Mouse (Mus musculus) hindbrain, embryonic 12.5 days (tissue): ENCODE results near the gene Dexi. TPM values are rescaled to one million over a fixed set of nuclear protein-coding genes. Genes with fewer than 3 reads are reported as not detected.

Experiments
- ATAC-seq: fragments of 200-750 bp; cut with Nextera tagmentation; 2 replicates; pipeline ENCODE4 v1.8.0; 2017; ENCODE audit warnings: moderate TSS enrichment; ENCODE audit not compliant: low FRiP score
- H3K27ac ChIP-seq: fragments of 300-500 bp; sonication (generic); 2 replicates; pipeline ENCODE4 v1.5.1; 2016; ENCODE audit warnings: mild to moderate bottlenecking
- H3K27me3 ChIP-seq: fragments of 300-500 bp; sonication (generic); 2 replicates; pipeline ENCODE4 v1.6.1; 2016; ENCODE audit warnings: mild to moderate bottlenecking
- H3K36me3 ChIP-seq: fragments of 300-500 bp; sonication (generic); 2 replicates; pipeline ENCODE4 v1.6.1; 2016; ENCODE audit warnings: mild to moderate bottlenecking
- H3K4me1 ChIP-seq: fragments of 300-500 bp; sonication (generic); 2 replicates; pipeline ENCODE4 v1.6.1; 2016
- H3K4me2 ChIP-seq: fragments of 300-500 bp; sonication (generic); replicated peaks from 2 replicates; pipeline ENCODE4 v1.6.1; 2016; ENCODE audit warnings: mild to moderate bottlenecking
- H3K4me3 ChIP-seq: fragments of 300-500 bp; sonication (generic); 2 replicates; pipeline ENCODE4 v1.5.1; 2016; ENCODE audit warnings: mild to moderate bottlenecking
- H3K9ac ChIP-seq: fragments of 300-500 bp; sonication (generic); 2 replicates; pipeline ENCODE4 v1.6.1; 2016; ENCODE audit warnings: mild to moderate bottlenecking, moderate library complexity
- H3K9me3 ChIP-seq: fragments of 300-500 bp; sonication (generic); replicated peaks from 2 replicates; pipeline ENCODE4 v1.6.1; 2016; ENCODE audit warnings: mild to moderate bottlenecking
- WGBS: fragments of 180-500 bp; shearing (Covaris S2); methylation state at CpG from one replicate; pipeline ENCODE4 v1.1.7; 2016; 5-methylcytosine and 5-hydroxymethylcytosine counted together
- polyA plus RNA-seq: library from polyadenylated mRNA; unstranded; fragments of >200 nt; fragmentation: Nextera tagmentation; extraction: Ambion mirVana; gene quantifications from 2 replicates; pipeline ENCODE4 v1.2.1, GENCODE M21; 2016

Gene Dexi
- polyA plus RNA-seq, 1 experiment from 2014 or later, result 27.6 TPM

GRCm38 (mm10) chr16:10515953-10516572 is 26.8 kb downstream of the Dexi start:
- no peak overlapping the region for H3K4me3 ChIP-seq
- no peak for ATAC-seq
- H3K4me2 ChIP-seq, result no peak overlapping the region
- no peak overlapping the region for H3K27ac ChIP-seq
- H3K9ac ChIP-seq, result no peak overlapping the region
- 90% methylated on average over 12 of the region's 12 CpGs for WGBS
- no peaks in the 10 kb centered on the region for H3K4me1 ChIP-seq
- H3K36me3 ChIP-seq, result no peaks in the 10 kb centered on the region
- H3K9me3 ChIP-seq, result no peaks in the 10 kb centered on the region
- H3K27me3 ChIP-seq, result no peaks in the 10 kb centered on the region

- Histone ChIP-seq H3K9me3 (no peaks in the 10 kb centered on the region), H3K27ac (no peak overlapping the region), H3K4me1 (no peaks in the 10 kb centered on the region), H3K36me3 (no peaks in the 10 kb centered on the region), H3K27me3 (no peaks in the 10 kb centered on the region), H3K9ac (no peak overlapping the region), H3K4me3 (no peak overlapping the region), H3K4me2 (no peak overlapping the region)
- ATAC-seq, result no peak
- WGBS, result 79% methylated on average over 12 of the region's 12 CpGs
Measured at GRCm38 (mm10) chr16:10511134-10511520, 31.7 kb downstream of the Dexi start.

- H3K9ac ChIP-seq, result no peak overlapping the region
- 60% methylated on average over 14 of the region's 14 CpGs for WGBS
Measured at GRCm38 (mm10) chr16:10510477-10511133, 32.2 kb downstream of the Dexi start.

GRCm38 (mm10) chr16:10508691-10509090 is 34.2 kb downstream of the Dexi start:
- H3K36me3 ChIP-seq, result no peaks in the 10 kb centered on the region
- H3K4me3 ChIP-seq, result no peak overlapping the region
- H3K4me1 ChIP-seq, result no peaks in the 10 kb centered on the region
- ATAC-seq, result no peak
- no peaks in the 10 kb centered on the region for H3K27me3 ChIP-seq
- H3K4me2 ChIP-seq, result no peak overlapping the region
- no peaks in the 10 kb centered on the region for H3K9me3 ChIP-seq
- H3K27ac ChIP-seq, result no peak overlapping the region
- no peak overlapping the region for H3K9ac ChIP-seq
- 72% methylated on average over 6 of the region's 6 CpGs for WGBS

More at GRCm38 (mm10) chr16:10510477-10511133, 32.2 kb downstream of the Dexi start:
- Histone ChIP-seq H3K27me3 (no peaks in the 10 kb centered on the region), H3K4me3 (no peak overlapping the region), H3K27ac (no peak overlapping the region), H3K4me2 (no peak overlapping the region), H3K36me3 (no peaks in the 10 kb centered on the region), H3K4me1 (no peaks in the 10 kb centered on the region), H3K9me3 (no peaks in the 10 kb centered on the region)
- no peak for ATAC-seq

- Histone ChIP-seq H3K4me3 (no peak overlapping the region), H3K36me3 (no peaks in the 10 kb centered on the region), H3K27ac (no peak overlapping the region), H3K9ac (no peak overlapping the region), H3K4me2 (no peak overlapping the region), H3K4me1 (no peaks in the 10 kb centered on the region), H3K9me3 (no peaks in the 10 kb centered on the region), H3K27me3 (0 out of 2 replicates have a peak, but pooled peaks cover 3% of the 10 kb centered on the region)
- no peak for ATAC-seq
- 58% methylated on average over 4 of the region's 4 CpGs for WGBS
Measured at GRCm38 (mm10) chr16:10507445-10507844, 35.4 kb downstream of the Dexi start.

- Histone ChIP-seq H3K4me2 (no peak overlapping the region), H3K9ac (no peak overlapping the region), H3K4me3 (no peak overlapping the region), H3K27ac (no peak overlapping the region), H3K27me3 (0 out of 2 replicates have a peak, but pooled peaks cover 3% of the 10 kb centered on the region), H3K36me3 (no peaks in the 10 kb centered on the region), H3K9me3 (no peaks in the 10 kb centered on the region), H3K4me1 (no peaks in the 10 kb centered on the region)
- ATAC-seq, result no peak
- WGBS, result 71% methylated on average over 2 of the region's 2 CpGs
Measured at GRCm38 (mm10) chr16:10503058-10503457, 39.8 kb downstream of the Dexi start.

- H3K4me3 ChIP-seq, result no peak overlapping the region
- no peak overlapping the region for H3K9ac ChIP-seq
- ATAC-seq, result no peak
- no peaks in the 10 kb centered on the region for H3K4me1 ChIP-seq
- no peaks in the 10 kb centered on the region for H3K9me3 ChIP-seq
- H3K27ac ChIP-seq, result no peak overlapping the region
- no peaks in the 10 kb centered on the region for H3K36me3 ChIP-seq
- 0 out of 2 replicates have a peak, but pooled peaks cover 3% of the 10 kb centered on the region for H3K27me3 ChIP-seq
- no peak overlapping the region for H3K4me2 ChIP-seq
- WGBS, result 17% methylated on average over 8 of the region's 8 CpGs
Measured at GRCm38 (mm10) chr16:10501865-10502264, 41.0 kb downstream of the Dexi start.

GRCm38 (mm10) chr16:10499122-10499521 is 43.7 kb downstream of the Dexi start:
- H3K4me3 ChIP-seq, result no peak overlapping the region
- H3K9ac ChIP-seq, result no peak overlapping the region
- no peaks in the 10 kb centered on the region for H3K9me3 ChIP-seq
- no peaks in the 10 kb centered on the region for H3K36me3 ChIP-seq
- WGBS, result 35% methylated on average over 1 of the region's 1 CpGs
- H3K4me2 ChIP-seq, result no peak overlapping the region
- H3K4me1 ChIP-seq, result no peaks in the 10 kb centered on the region
- H3K27ac ChIP-seq, result no peak overlapping the region
- ATAC-seq, result no peak
- 0 out of 2 replicates have a peak, but pooled peaks cover 3% of the 10 kb centered on the region for H3K27me3 ChIP-seq

- ATAC-seq, result no peak
Measured at GRCm38 (mm10) chr16:10498096-10498602, 44.7 kb downstream of the Dexi start.

GRCm38 (mm10) chr16:10495824-10496298 is 47.0 kb downstream of the Dexi start:
- Histone ChIP-seq H3K9ac (no peak overlapping the region), H3K36me3 (no peaks in the 10 kb centered on the region), H3K4me3 (no peak overlapping the region), H3K27me3 (no peaks in the 10 kb centered on the region), H3K9me3 (no peaks in the 10 kb centered on the region), H3K27ac (no peak overlapping the region), H3K4me1 (no peaks in the 10 kb centered on the region), H3K4me2 (no peak overlapping the region)
- ATAC-seq, result no peak
- WGBS, result 75% methylated on average over 2 of the region's 2 CpGs

More at GRCm38 (mm10) chr16:10498096-10498602, 44.7 kb downstream of the Dexi start:
- H3K36me3 ChIP-seq, result no peaks in the 10 kb centered on the region
- 0 out of 2 replicates have a peak, but pooled peaks cover 3% of the 10 kb centered on the region for H3K27me3 ChIP-seq
- no peak overlapping the region for H3K4me2 ChIP-seq
- H3K9ac ChIP-seq, result no peak overlapping the region
- H3K9me3 ChIP-seq, result no peaks in the 10 kb centered on the region
- H3K4me1 ChIP-seq, result no peaks in the 10 kb centered on the region
- 81% methylated on average over 5 of the region's 5 CpGs for WGBS
- no peak overlapping the region for H3K27ac ChIP-seq
- H3K4me3 ChIP-seq, result no peak overlapping the region

GRCm38 (mm10) chr16:10492587-10492986 is 50.3 kb downstream of the Dexi start:
- Histone ChIP-seq H3K9me3 (no peaks in the 10 kb centered on the region), H3K9ac (no peak overlapping the region), H3K4me3 (no peak overlapping the region), H3K4me2 (no peak overlapping the region), H3K27ac (no peak overlapping the region), H3K27me3 (peaks cover 8% of the 10 kb centered on the region; the same call in 1 of the 2 replicates), H3K4me1 (peaks cover 6% of the 10 kb centered on the region), H3K36me3 (no peaks in the 10 kb centered on the region)
- ATAC-seq, result no peak
- WGBS, result 79% methylated on average over 3 of the region's 3 CpGs

- Histone ChIP-seq H3K4me1 (peaks cover 6% of the 10 kb centered on the region), H3K4me2 (no peak overlapping the region), H3K27me3 (peaks cover 8% of the 10 kb centered on the region; the same call in 1 of the 2 replicates), H3K27ac (no peak overlapping the region), H3K36me3 (no peaks in the 10 kb centered on the region), H3K4me3 (no peak overlapping the region), H3K9ac (no peak overlapping the region), H3K9me3 (no peaks in the 10 kb centered on the region)
- no peak for ATAC-seq
- WGBS, result 88% methylated on average over 4 of the region's 4 CpGs
Measured at GRCm38 (mm10) chr16:10491716-10492115, 51.1 kb downstream of the Dexi start.
